Comparison of ENCODE assay signal across 8 mouse cellular contexts in genomic region chr2:181148318-181148955, GRCm38 (mm10). TPM values are rescaled to one million over a fixed set of nuclear protein-coding genes. Genes with fewer than 3 reads are reported as not detected.
A peak's percentile ranks its signal among the peaks of the same experiment; 100 is the strongest.
DNase-seq lines count a peak whose midpoint lies in the region; ATAC-seq and TF ChIP-seq lines count a peak whose summit lies in the region.

No protein-coding gene starts in this region.

- no peak for TF ChIP-seq EP300 in lung, postnatal 0 days (IDR thresholded peaks at IDR 0.05)

- H3K4me2 ChIP-seq in lung, postnatal 0 days (replicated peaks; ENCODE audit: low read depth, low read length), result peak overlapping the region; percentile 71
- peak overlapping the region; percentile 71 for H3K4me2 ChIP-seq in intestine, postnatal 0 days (replicated peaks; ENCODE audit: low read depth)

- 0 out of 2 replicates have a peak, but pooled peaks cover 3% of the 10 kb centered on the region for H3K4me1 ChIP-seq in lung, postnatal 0 days (ENCODE audit: insufficient read depth, low read depth, low read length)
- H3K4me1 ChIP-seq in lung, adult 2 months (ENCODE audit: control insufficient read depth, insufficient read depth, low read length), result peaks cover 4% of the 10 kb centered on the region
- no peaks in the 10 kb centered on the region for H3K4me1 ChIP-seq in intestine, postnatal 0 days (replicated peaks; ENCODE audit: control insufficient read depth, insufficient read depth, low read length)
- peaks cover 55% of the 10 kb centered on the region for H3K4me1 ChIP-seq in olfactory bulb, adult 2 months (ENCODE audit: control insufficient read depth, insufficient read depth, low read length)

- TF ChIP-seq POLR2A in lung, adult 2 months (IDR thresholded peaks at IDR 0.05; ENCODE audit: borderline replicate concordance, extremely low read depth, low read depth, low read length), result no peak
- TF ChIP-seq POLR2A in olfactory bulb, adult 2 months (IDR thresholded peaks at IDR 0.05; ENCODE audit: insufficient read depth, low read depth, low read length), result no peak

- H3K36me3 ChIP-seq in lung, postnatal 0 days (ENCODE audit: insufficient read depth, low read length), result no peaks in the 10 kb centered on the region
- H3K36me3 ChIP-seq in intestine, postnatal 0 days (ENCODE audit: control insufficient read depth, insufficient read depth), result no peaks in the 10 kb centered on the region

- TF ChIP-seq CTCF in lung, postnatal 0 days (IDR thresholded peaks at IDR 0.05), result no peak
- TF ChIP-seq CTCF in lung, adult 2 months (IDR thresholded peaks at IDR 0.05; ENCODE audit: insufficient read depth, low read length), result no peak
- no peak for TF ChIP-seq CTCF in intestine, postnatal 0 days (IDR thresholded peaks at IDR 0.05; ENCODE audit: low read depth)
- TF ChIP-seq CTCF in olfactory bulb, adult 2 months (IDR thresholded peaks at IDR 0.05; ENCODE audit: insufficient read depth, low read depth, low read length), result no peak

- WGBS in lung, postnatal 0 days, result 10% methylated on average over 31 of the region's 31 CpGs
- WGBS in lung, adult 2 months, result 13% methylated on average over 26 of the region's 31 CpGs
- WGBS in intestine, postnatal 0 days, result 13% methylated on average over 31 of the region's 31 CpGs
- 12% methylated on average over 31 of the region's 31 CpGs for WGBS in olfactory bulb, adult 2 months

- H3K9me3 ChIP-seq in lung, postnatal 0 days (ENCODE audit: low read length), result no peaks in the 10 kb centered on the region
- no peaks in the 10 kb centered on the region for H3K9me3 ChIP-seq in intestine, postnatal 0 days (ENCODE audit: control insufficient read depth)

- no peaks in the 10 kb centered on the region for H3K27me3 ChIP-seq in lung, postnatal 0 days (replicated peaks; ENCODE audit: insufficient read depth, low read length)
- peaks cover 16% of the 10 kb centered on the region for H3K27me3 ChIP-seq in intestine, postnatal 0 days (replicated peaks; ENCODE audit: control insufficient read depth, insufficient read depth, low read length)

- no peak overlapping the region for H3K9ac ChIP-seq in lung, postnatal 0 days (replicated peaks; ENCODE audit: low read depth)
- H3K9ac ChIP-seq in intestine, postnatal 0 days (ENCODE audit: low read depth, low read length), result no peak overlapping the region

- no peak overlapping the region for H3K27ac ChIP-seq in lung, postnatal 0 days (ENCODE audit: low read length)
- H3K27ac ChIP-seq in intestine, postnatal 0 days (ENCODE audit: low read depth, low read length), result no peak overlapping the region
- H3K27ac ChIP-seq in olfactory bulb, adult 2 months (ENCODE audit: insufficient read depth, low read depth, low read length), result 0 out of 2 replicates have a peak overlapping the region, but pooled peaks have one; percentile 7

- no peak for ATAC-seq in lung, postnatal 0 days
- ATAC-seq in intestine, postnatal 0 days, result no peak
- no peak for ATAC-seq in erythroid progenitor cell, adult 5-6 weeks (replicated peaks; ENCODE audit: low FRiP score, poor library complexity, severe bottlenecking)

- DNase-seq in cerebellum, adult 11-12 months, result peak; percentile 65
- DNase-seq in cerebellum, postnatal 4 days (ENCODE audit: low spot score in 2 of 2), result no peak
- no peak for DNase-seq in lung, postnatal 0 days (ENCODE audit: low spot score)
- no peak for DNase-seq in lung, adult 2 months
- DNase-seq in urinary bladder, postnatal 4 days (ENCODE audit: low spot score in 2 of 2), result no peak

- H3K4me3 ChIP-seq in lung, postnatal 0 days (ENCODE audit: low read depth, low read length), result peak overlapping the region; percentile 30
- H3K4me3 ChIP-seq in lung, adult 2 months (replicated peaks; ENCODE audit: extremely low read depth, low read depth, low read length), result no peak overlapping the region
- H3K4me3 ChIP-seq in intestine, postnatal 0 days (ENCODE audit: low read depth, low read length), result peak overlapping the region; percentile 38
- H3K4me3 ChIP-seq in olfactory bulb, adult 2 months (ENCODE audit: insufficient read depth, low read depth, low read length), result no peak overlapping the region

RNA-seq across cellular contexts. Expression of gene Eef1a2, which starts 8.4 kb away (rescaled TPM):
- polyA plus RNA-seq in lung, postnatal 0 days (2015; fragmentation: Nextera tagmentation; extraction: Ambion mirVana), result 0.14 and 0.20 TPM in 2 replicates
- 12.6 and 44.1 TPM in 2 replicates for polyA plus RNA-seq in lung, adult 2 months (2012; rRNA removed)
- polyA plus RNA-seq in intestine, postnatal 0 days (2015; fragmentation: Nextera tagmentation; extraction: Ambion mirVana), result 0.38 and 0.58 TPM in 2 replicates
- polyA plus RNA-seq in olfactory bulb, adult 2 months (2012; ENCODE audit: insufficient read depth, insufficient read length, low replicate concordance, missing spikeins), result 147 TPM in 1 of 2 replicates, not detected in the other
- not detected in 2 replicates for total RNA-seq in erythroid progenitor cell, adult 5-6 weeks (2015; ENCODE audit: low replicate concordance)
- total RNA-seq in erythroid progenitor cell, adult 5-6 weeks (2017; ENCODE audit: low replicate concordance), result not detected in 2 replicates

RNA-seq across cellular contexts. Expression of gene Kcnq2, which starts 13.3 kb away (rescaled TPM):
- 0.04 TPM in 1 of 2 replicates, not detected in the other for polyA plus RNA-seq in lung, postnatal 0 days (2015; fragmentation: Nextera tagmentation; extraction: Ambion mirVana)
- polyA plus RNA-seq in lung, adult 2 months (2012; rRNA removed), result 0.02 TPM in 2 replicates
- polyA plus RNA-seq in intestine, postnatal 0 days (2015; fragmentation: Nextera tagmentation; extraction: Ambion mirVana), result 0.51 and 0.72 TPM in 2 replicates
- polyA plus RNA-seq in olfactory bulb, adult 2 months (2012; ENCODE audit: insufficient read depth, insufficient read length, low replicate concordance, missing spikeins), result 209 TPM in 1 of 2 replicates, not detected in the other
- not detected in 2 replicates for total RNA-seq in erythroid progenitor cell, adult 5-6 weeks (2015; ENCODE audit: low replicate concordance)
- total RNA-seq in erythroid progenitor cell, adult 5-6 weeks (2017; ENCODE audit: low replicate concordance), result not detected in 2 replicates

RNA-seq across cellular contexts. Expression of gene Ppdpf, which starts 38.6 kb away (rescaled TPM):
- polyA plus RNA-seq in lung, postnatal 0 days (2015; fragmentation: Nextera tagmentation; extraction: Ambion mirVana), result 261 and 262 TPM in 2 replicates
- polyA plus RNA-seq in lung, adult 2 months (2012; rRNA removed), result 145 and 157 TPM in 2 replicates
- polyA plus RNA-seq in intestine, postnatal 0 days (2015; fragmentation: Nextera tagmentation; extraction: Ambion mirVana), result 197 TPM in 2 replicates
- not detected in 2 replicates for polyA plus RNA-seq in olfactory bulb, adult 2 months (2012; ENCODE audit: insufficient read depth, insufficient read length, low replicate concordance, missing spikeins)
- 80.4 and 90.5 TPM in 2 replicates for total RNA-seq in erythroid progenitor cell, adult 5-6 weeks (2015; ENCODE audit: low replicate concordance)
- total RNA-seq in erythroid progenitor cell, adult 5-6 weeks (2017; ENCODE audit: low replicate concordance), result 24.1 and 26.0 TPM in 2 replicates

RNA-seq across cellular contexts. Expression of gene Ptk6, which starts 54.2 kb away (rescaled TPM):
- polyA plus RNA-seq in lung, postnatal 0 days (2015; fragmentation: Nextera tagmentation; extraction: Ambion mirVana), result 0.23 and 0.25 TPM in 2 replicates
- polyA plus RNA-seq in lung, adult 2 months (2012; rRNA removed), result 0.29 and 1.6 TPM in 2 replicates
- polyA plus RNA-seq in intestine, postnatal 0 days (2015; fragmentation: Nextera tagmentation; extraction: Ambion mirVana), result 1.9 and 2.4 TPM in 2 replicates
- not detected in 2 replicates for polyA plus RNA-seq in olfactory bulb, adult 2 months (2012; ENCODE audit: insufficient read depth, insufficient read length, low replicate concordance, missing spikeins)
- not detected in 2 replicates for total RNA-seq in erythroid progenitor cell, adult 5-6 weeks (2015; ENCODE audit: low replicate concordance)
- not detected in 2 replicates for total RNA-seq in erythroid progenitor cell, adult 5-6 weeks (2017; ENCODE audit: low replicate concordance)

Comparison
In these comparisons a context has a peak if more than half of its experiments do, and no peak if none do; other contexts are left out.
1. H3K4me3 ChIP-seq: peak in lung, postnatal 0 days (single experiment) and intestine, postnatal 0 days (single experiment); none in lung, adult 2 months (single experiment) and olfactory bulb, adult 2 months (single experiment).